Mouse (Mus musculus) C2C12 (cell line): ENCODE measurements around the gene Max.

Source experiments
- CEBPB ChIP-seq: IDR thresholded peaks from one replicate; pipeline ENCODE4 v1.6.1; 2011; ENCODE audit warnings: low read depth, mild to moderate bottlenecking, control low read depth, moderate library complexity
- CTCF ChIP-seq: IDR thresholded peaks from one replicate; pipeline ENCODE4 v1.5.1; 2011; ENCODE audit not compliant: control insufficient read depth, insufficient read depth, insufficient read length
- FOSL1 ChIP-seq: IDR thresholded peaks from one replicate; pipeline ENCODE4 v1.8.0; 2011; ENCODE audit warnings: mild to moderate bottlenecking, low read length; ENCODE audit not compliant: poor library complexity, insufficient read depth, severe bottlenecking
- MAX ChIP-seq: IDR thresholded peaks from one replicate; pipeline ENCODE4 v1.6.1; 2011; ENCODE audit warnings: mild to moderate bottlenecking, control low read depth
- MYOD1 ChIP-seq: IDR thresholded peaks from one replicate; pipeline ENCODE4 v1.6.1; 2011; ENCODE audit warnings: low read depth; ENCODE audit not compliant: control insufficient read depth, insufficient read length
- MYOG ChIP-seq: IDR thresholded peaks from one replicate; pipeline ENCODE4 v1.6.1; 2011; ENCODE audit not compliant: control insufficient read depth, insufficient read length; ENCODE audit errors: extremely low read depth
- USF1 ChIP-seq: IDR thresholded peaks from one replicate; pipeline ENCODE4 v1.6.1; 2011; ENCODE audit warnings: low read depth, mild to moderate bottlenecking, control low read depth, moderate library complexity

GRCm38 (mm10) chr12:77002551-77003228, 40.7 kb upstream of the Max start:
- no peak for TF ChIP-seq CTCF
- no peak for TF ChIP-seq USF1
- no peak for TF ChIP-seq MAX
- TF ChIP-seq MYOD1: no peak
- no peak for TF ChIP-seq FOSL1
- TF ChIP-seq MYOG: no peak
- no peak for TF ChIP-seq CEBPB
